Mouse (Mus musculus): Measurements from ENCODE around the gene Lrp2.

DNA sequence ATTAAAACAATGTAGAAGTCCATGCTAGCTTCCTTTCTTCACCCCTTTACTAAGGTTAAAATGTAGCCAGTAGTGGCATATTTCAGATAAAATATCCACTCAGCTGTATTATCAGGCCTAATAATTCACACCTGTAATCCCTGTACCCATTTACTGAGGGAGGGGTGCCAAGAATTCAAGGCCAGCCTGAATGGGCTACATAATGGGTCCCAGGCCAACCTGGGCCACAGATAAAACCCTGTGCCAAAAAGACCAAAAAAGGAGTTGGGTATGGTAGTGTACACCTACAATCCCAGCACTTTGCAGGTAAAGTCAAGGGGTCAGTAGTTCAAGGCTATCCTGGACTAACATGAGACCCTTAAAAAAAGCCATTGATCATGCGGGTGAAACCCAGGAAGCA lies 9.3 kb downstream of the Lrp2 start:
- TF ChIP-seq EP300 (IDR thresholded peaks at IDR 0.05; ENCODE audit: insufficient read depth, low read depth, low read length) (no peak), CTCF (IDR thresholded peaks at IDR 0.05) (no peak), POLR2A (IDR thresholded peaks at IDR 0.05; ENCODE audit: insufficient read depth, low read depth, low read length) (no peak)

Data from heart, adult 2 months (tissue).